Mouse (Mus musculus) kidney, postnatal 0 days (tissue): ENCODE measurements around the gene Stra8. TPM values are rescaled to one million over a fixed set of nuclear protein-coding genes. Genes with fewer than 3 reads are reported as not detected.

Experiments used
- ATAC-seq: fragments of 200-750 bp; cut with Nextera tagmentation; replicated peaks from 2 replicates; pipeline ENCODE4 v1.8.0; 2017; ENCODE audit warnings: low read depth, moderate number of reproducible peaks, moderate TSS enrichment, moderate library complexity; ENCODE audit not compliant: low FRiP score
- DNase-seq: peaks from one replicate; pipeline ENCODE4 v3.0.0-alpha.2; 2016; ENCODE audit warnings: low spot score
- H3K27ac ChIP-seq: fragments of 300-500 bp; sonication (generic); 2 replicates; pipeline ENCODE4 v1.5.1; 2014; ENCODE audit warnings: mild to moderate bottlenecking
- H3K27me3 ChIP-seq: fragments of 300-500 bp; sonication (generic); 2 replicates; pipeline ENCODE4 v1.6.1; 2014; ENCODE audit warnings: low read length, mixed read lengths; ENCODE audit not compliant: insufficient read depth
- H3K36me3 ChIP-seq: fragments of 300-500 bp; sonication (generic); 2 replicates; pipeline ENCODE4 v1.6.1; 2014; ENCODE audit warnings: low read length, mixed read lengths; ENCODE audit not compliant: insufficient read depth
- H3K4me1 ChIP-seq: fragments of 300-500 bp; sonication (generic); replicated peaks from 2 replicates; pipeline ENCODE4 v1.6.1; 2014; ENCODE audit warnings: antibody characterized with exemption, low read length, mixed read lengths; ENCODE audit not compliant: insufficient read depth
- H3K4me2 ChIP-seq: fragments of 300-500 bp; sonication (generic); 2 replicates; pipeline ENCODE4 v1.6.1; 2014; ENCODE audit warnings: mild to moderate bottlenecking, low read length, moderate library complexity, mixed read lengths
- H3K4me3 ChIP-seq: fragments of 300-500 bp; sonication (generic); replicated peaks from 2 replicates; pipeline ENCODE4 v1.5.1; 2014; ENCODE audit warnings: low read depth, low read length
- H3K9ac ChIP-seq: fragments of 300-500 bp; sonication (generic); 2 replicates; pipeline ENCODE4 v1.6.1; 2014; ENCODE audit warnings: low read depth, low read length
- H3K9me3 ChIP-seq: fragments of 300-500 bp; sonication (generic); replicated peaks from 2 replicates; pipeline ENCODE4 v1.6.1; 2016; ENCODE audit warnings: low read length, inconsistent platforms, mixed read lengths
- CTCF ChIP-seq: IDR thresholded peaks from 2 replicates; pipeline ENCODE4 v1.5.1; 2016; ENCODE audit warnings: antibody characterized with exemption, low read depth, mild to moderate bottlenecking, moderate library complexity
- WGBS: fragments of 180-500 bp; shearing (Covaris S2); extraction: QIAGEN DNeasy Blood & Tissue Kit; methylation state at CpG from one replicate; pipeline ENCODE4 v1.1.7; 2014; 5-methylcytosine and 5-hydroxymethylcytosine counted together
- polyA plus RNA-seq: library from polyadenylated mRNA; unstranded; fragments of >200 nt; fragmentation: Nextera tagmentation; extraction: Ambion mirVana; gene quantifications from 2 replicates; pipeline ENCODE4 v1.2.1, GENCODE M21; 2015

Stra8 gene
- polyA plus RNA-seq, 1 experiment from 2014 or later: not detected

DNA sequence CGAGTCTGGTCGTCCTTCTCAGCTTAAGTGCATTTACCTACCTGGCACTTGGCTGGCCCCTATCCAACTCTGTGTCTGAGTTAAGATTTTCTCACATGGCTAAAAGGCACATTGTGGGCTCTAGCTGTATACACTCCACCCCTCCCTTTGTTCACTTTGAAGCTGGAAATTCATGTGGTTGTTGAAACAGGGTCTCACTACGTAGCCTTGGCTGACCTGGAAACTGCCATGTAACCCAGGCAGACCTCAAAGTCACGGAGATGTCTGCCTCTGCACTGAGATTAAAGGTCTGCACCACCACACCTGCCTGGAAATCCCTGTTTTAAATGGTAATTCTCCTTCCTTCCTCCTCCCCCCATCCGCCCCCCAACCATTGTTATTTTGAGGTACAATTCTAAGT is 23.5 kb downstream of the Stra8 start:
- Histone ChIP-seq H3K36me3 (no peaks in the 10 kb centered on the region), H3K4me3 (no peak overlapping the region), H3K27me3 (no peaks in the 10 kb centered on the region), H3K9ac (no peak overlapping the region), H3K27ac (no peak overlapping the region), H3K9me3 (no peaks in the 10 kb centered on the region), H3K4me2 (no peak overlapping the region), H3K4me1 (no peaks in the 10 kb centered on the region)
- DNase-seq: no peak
- WGBS: 74% methylated on average over 5 of the region's 5 CpGs
- ATAC-seq: no peak
- no peak for TF ChIP-seq CTCF

DNA sequence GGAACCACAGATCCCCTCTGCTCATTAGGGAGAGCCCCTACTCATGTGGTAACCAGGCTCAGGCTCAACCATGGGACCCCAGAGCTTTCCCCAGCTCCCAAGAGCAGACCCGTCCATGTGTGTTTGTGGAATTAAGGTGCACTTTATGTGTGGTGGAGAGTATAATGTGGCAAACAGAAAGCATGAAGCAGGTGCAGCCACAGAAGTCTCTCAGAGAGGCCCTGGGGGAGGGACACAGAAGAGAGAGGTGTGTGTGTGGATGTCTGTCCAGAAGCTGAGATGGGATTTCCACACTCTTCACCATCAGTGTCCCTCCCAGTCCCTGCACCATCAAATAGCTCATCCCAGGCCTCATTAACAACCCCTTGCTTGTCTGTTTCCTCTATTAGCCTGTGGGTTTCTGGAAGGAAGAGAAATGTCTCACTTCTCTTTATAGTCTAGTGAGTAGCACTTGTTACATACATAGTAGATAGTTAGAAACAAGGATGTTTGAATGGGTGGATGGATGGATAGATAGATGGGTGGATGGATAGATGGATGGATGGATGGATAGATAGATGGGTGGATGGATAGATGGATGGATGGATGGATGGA is 26.6 kb downstream of the Stra8 start:
- Histone ChIP-seq H3K27me3 (no peaks in the 10 kb centered on the region), H3K9ac (no peak overlapping the region), H3K4me1 (no peaks in the 10 kb centered on the region), H3K4me3 (no peak overlapping the region), H3K4me2 (no peak overlapping the region), H3K9me3 (no peaks in the 10 kb centered on the region), H3K36me3 (no peaks in the 10 kb centered on the region), H3K27ac (no peak overlapping the region)
- DNase-seq (no peak), ATAC-seq (no peak)
- WGBS: 100% methylated on average over 1 of the region's 1 CpGs
- no peak for TF ChIP-seq CTCF

DNA sequence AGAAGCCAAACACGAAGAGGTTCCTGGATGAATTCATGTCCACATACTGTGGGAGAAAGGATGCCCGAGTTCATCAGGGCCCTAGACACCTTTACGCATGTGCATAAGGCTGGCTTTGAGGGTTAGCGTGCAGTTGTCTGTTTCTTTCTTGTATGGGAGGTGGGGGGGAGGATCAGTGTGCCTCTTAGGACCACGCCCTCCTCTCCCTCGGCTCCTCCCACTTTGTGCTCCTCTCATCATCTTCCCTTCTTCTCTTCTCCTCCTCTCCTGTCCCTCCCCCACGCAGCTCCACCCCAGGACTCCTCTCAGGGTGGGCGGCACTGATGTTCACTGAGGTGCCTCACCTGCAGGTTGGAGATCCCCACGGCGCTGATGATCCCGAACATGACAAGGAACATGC is 28.5 kb downstream of the Stra8 start:
- Histone ChIP-seq H3K9ac (no peak overlapping the region), H3K36me3 (no peaks in the 10 kb centered on the region), H3K27me3 (no peaks in the 10 kb centered on the region), H3K4me3 (no peak overlapping the region), H3K4me2 (peak overlapping the region; percentile 38), H3K27ac (no peak overlapping the region), H3K4me1 (no peaks in the 10 kb centered on the region), H3K9me3 (no peaks in the 10 kb centered on the region)
- ATAC-seq (0 out of 2 replicates have a peak, but pooled peaks have one; percentile 22), DNase-seq (no peak)
- TF ChIP-seq CTCF: no peak
- 24% methylated on average over 11 of the region's 11 CpGs for WGBS

DNA sequence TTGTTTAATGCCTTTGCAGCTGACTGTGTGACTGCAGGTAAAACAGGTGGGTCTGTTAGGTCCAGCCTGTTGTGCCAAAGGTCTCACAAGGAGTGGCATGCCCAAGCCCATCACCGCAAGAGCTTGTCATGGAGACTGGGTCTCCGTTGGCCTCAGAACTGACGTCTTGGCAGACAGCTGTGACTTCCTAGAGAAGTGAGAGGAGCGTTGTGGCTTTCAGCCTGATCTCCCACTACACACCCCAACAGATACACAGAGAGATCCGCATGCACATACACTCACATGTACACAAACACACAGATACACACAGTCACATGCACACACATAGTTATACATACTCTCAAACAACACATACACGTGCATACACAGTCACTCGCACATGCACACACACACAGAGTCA is 31.6 kb downstream of the Stra8 start:
- DNase-seq (no peak), ATAC-seq (no peak)
- WGBS: 89% methylated on average over 7 of the region's 7 CpGs
- Histone ChIP-seq H3K36me3 (no peaks in the 10 kb centered on the region), H3K9ac (no peak overlapping the region), H3K9me3 (no peaks in the 10 kb centered on the region), H3K4me2 (no peak overlapping the region), H3K27ac (no peak overlapping the region), H3K27me3 (no peaks in the 10 kb centered on the region), H3K4me1 (no peaks in the 10 kb centered on the region), H3K4me3 (no peak overlapping the region)
- TF ChIP-seq CTCF: no peak

DNA sequence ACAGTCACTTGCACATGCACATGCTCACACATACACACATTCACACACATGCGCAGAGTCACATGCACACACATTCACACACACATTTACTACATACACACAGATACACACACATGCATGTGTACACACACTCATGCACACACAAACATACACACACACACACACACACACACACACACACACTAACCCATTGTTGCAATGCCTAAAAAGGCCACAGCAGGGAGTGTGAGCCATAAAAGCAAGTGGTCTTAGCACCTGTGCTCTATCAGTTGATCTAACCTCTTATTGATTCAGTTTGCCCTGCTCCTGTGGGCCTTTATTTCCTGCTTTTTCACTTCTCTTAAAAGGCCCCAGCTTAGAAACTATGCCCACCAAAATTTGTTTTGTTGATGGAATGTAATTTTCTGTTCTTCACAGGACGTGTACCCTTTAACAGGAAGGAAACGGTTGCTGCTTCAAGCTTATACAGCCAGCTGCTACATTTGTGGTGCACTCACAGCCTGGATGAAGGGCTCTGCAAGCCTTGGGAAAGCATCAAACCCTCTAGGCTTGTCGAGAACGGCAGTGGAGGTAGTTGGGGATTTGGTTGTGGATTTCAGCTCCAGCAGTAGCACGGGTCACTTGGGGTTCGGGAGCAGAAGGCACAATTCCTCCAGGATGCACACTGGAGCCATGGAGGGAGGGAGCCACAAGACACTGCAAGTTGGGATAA is 32.1 kb downstream of the Stra8 start:
- no peaks in the 10 kb centered on the region for H3K27me3 ChIP-seq
- no peaks in the 10 kb centered on the region for H3K9me3 ChIP-seq
- TF ChIP-seq CTCF: peak; percentile 23; the same call in 1 of the 2 replicates
- H3K36me3 ChIP-seq: no peaks in the 10 kb centered on the region
- H3K4me1 ChIP-seq: no peaks in the 10 kb centered on the region
- H3K27ac ChIP-seq: no peak overlapping the region
- H3K9ac ChIP-seq: no peak overlapping the region
- no peak for ATAC-seq
- no peak overlapping the region for H3K4me3 ChIP-seq
- 60% methylated on average over 7 of the region's 7 CpGs for WGBS
- DNase-seq: no peak
- no peak overlapping the region for H3K4me2 ChIP-seq

DNA sequence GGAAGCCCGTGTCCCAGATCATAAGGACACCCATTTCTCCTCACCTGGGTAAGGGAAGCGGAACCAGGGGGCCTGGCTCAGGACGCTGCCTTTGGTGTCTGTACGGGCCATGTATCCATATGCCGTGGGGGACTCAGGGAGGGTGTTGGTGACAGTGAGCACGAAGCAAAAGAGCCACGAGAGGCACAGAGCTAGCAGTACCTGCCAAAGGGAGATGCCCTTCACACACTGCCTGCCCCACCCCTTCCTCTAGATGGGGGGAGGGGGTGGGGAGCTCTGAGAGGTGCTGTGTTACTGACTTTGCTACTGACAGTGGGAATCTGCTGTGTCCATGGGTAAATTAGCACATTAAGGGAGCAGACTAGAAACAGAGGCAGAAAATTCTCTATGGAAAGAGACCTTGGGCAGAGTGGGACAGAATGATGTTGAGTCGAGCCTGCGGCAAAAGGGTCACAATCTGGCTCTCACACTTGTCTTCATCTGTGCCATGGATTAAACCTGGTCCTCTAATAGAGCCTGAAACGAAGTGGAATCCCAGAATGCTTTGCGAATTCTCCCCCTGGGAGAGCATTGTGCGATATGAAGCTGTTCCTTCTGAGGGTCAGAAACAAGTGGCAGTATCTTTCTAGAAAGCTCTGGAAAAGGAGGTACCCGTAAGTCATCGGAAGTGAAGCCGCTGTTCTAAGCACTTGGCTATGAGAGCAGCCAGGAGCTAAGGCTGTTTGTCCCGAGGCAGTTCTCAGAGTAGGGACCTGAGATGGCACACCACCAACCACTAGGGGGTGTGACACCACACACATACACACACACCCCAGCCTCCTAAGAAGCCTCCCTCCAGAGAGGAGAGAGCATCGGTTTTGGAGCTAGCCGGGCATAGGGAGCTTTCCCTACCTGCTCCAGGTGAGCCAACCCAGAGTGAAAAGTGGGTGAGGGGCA is 35.2 kb downstream of the Stra8 start:
- H3K9me3 ChIP-seq: no peaks in the 10 kb centered on the region
- H3K4me3 ChIP-seq: no peak overlapping the region
- peak; percentile 82 for ATAC-seq
- H3K27me3 ChIP-seq: no peaks in the 10 kb centered on the region
- no peak overlapping the region for H3K27ac ChIP-seq
- no peaks in the 10 kb centered on the region for H3K36me3 ChIP-seq
- peak overlapping the region; percentile 28 for H3K4me2 ChIP-seq
- DNase-seq: peak; percentile 63
- WGBS: 52% methylated on average over 18 of the region's 18 CpGs
- no peak overlapping the region for H3K9ac ChIP-seq
- TF ChIP-seq CTCF: peak; percentile 67
- no peaks in the 10 kb centered on the region for H3K4me1 ChIP-seq
